Mouse (Mus musculus) adipocyte (in vitro differentiated cells): ENCODE measurements around the gene Zkscan1.
"Not testable (repeated sequence)": the region's sequence is repeated elsewhere in the genome, so short reads cannot be mapped to it uniquely, and the experiment has no call there.

Source experiments
- DNase-seq: peaks from one replicate; pipeline ENCODE4 v3.0.0-alpha.2; 2016; ENCODE audit warnings: low spot score

Zkscan1 gene

DNA sequence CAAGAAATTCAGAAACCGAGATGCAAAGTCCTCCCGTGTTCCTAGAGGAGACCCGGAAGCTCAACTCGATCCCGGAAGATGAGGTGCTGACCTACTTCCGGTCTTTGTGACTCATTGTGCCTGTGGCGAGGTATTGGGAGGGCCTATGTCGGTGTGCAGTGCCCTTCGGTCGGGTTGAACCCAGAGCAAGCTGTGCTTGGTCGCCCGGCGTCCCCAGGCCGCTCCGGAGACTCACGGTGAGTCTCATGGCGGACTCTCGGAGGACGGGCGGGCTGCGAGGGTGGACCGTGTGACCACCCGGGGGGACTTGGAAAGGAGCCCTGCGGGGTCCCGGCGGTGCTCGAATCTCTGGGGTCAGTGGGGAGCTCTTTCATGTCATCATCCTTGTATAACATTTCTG, at the start of gene Zkscan1:
Gene Zkscan1 (plus strand): TSS at position 89 of the 400 bp plus-strand sequence.
- DNase-seq = peak; percentile 97

DNA sequence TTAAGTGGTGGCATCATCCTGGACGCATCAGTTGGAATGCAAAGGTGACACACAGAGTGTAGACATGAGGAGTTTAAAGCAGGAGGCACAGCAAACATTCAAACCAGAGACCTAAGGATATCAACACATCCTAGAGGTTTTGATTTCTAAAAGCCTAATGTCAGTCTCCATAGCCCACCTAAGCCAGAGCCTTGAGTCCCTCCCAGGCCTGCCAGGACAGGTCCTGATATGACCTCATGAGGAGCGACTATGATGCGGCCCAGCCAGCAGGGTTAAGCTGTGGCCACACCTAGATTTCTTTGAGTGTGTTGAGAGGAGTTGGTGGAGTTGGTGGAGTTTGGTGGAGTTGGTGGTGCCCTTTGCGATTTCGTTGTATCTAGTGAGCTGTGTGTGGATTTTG, 32.0 kb upstream of the Zkscan1 start, which contains the start of gene Smok3c:
Gene Smok3c (plus strand): TSS at position 301 of the 400 bp plus-strand sequence.
- not testable (repeated sequence) for DNase-seq

DNA sequence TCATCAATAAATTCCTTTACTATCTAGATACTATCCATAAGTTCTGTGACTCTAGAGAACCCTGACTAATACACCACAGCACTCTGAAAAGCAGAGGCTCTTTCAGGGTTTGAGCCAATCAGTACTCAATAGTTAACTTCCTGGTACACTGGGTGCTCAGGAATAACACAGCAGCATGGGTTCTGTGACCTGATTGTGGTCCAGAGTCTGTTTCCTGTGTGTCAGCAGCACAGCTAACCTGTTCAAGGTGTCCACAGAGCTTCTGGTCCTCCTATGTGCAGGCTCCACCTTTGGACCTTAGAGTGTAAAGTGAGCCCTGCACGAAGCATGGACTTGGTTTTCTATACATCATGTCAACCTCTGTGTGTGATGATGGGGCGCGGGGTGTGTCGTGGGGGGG, 11.1 kb upstream of the Zkscan1 start:
- DNase-seq = no peak

DNA sequence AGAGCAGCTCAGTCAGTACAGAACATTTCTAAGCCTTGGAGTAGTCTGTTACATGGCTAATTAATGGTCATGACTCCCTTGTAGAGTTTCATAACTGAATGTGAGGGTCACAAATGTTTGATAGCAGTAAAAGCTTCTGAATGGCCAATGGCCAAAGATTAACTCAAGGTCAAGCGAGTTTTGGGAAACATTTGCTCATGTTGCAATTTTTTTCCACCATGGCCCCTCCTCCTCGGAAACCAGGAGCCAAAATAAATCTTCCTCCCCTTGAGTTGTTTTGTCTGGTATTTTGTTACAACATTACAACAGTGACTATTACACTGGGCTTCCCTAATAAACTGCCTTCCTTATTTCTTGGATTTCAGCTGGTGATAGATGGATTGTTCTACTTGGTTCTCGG, 9.2 kb upstream of the Zkscan1 start:
- DNase-seq = no peak

DNA sequence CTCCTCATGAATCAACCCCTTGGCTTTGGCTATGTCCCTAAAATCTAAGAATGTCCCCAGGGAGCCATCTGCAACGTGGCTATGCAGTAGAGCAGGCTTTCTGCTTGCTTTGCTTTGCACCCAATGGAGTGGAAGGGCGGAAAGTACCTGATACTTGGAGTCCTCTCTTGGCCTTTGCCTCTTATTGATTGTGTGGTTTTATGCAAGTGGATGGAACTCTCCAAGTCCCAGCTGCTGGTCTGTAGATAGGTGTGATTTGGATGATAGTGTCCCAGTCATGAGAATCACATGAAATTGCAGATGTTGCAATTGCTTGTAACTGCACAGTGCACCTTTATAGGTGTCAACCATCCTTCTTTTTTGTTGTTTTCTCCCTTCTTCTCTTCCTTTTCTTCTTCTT, 8.7 kb upstream of the Zkscan1 start:
- DNase-seq = no peak

DNA sequence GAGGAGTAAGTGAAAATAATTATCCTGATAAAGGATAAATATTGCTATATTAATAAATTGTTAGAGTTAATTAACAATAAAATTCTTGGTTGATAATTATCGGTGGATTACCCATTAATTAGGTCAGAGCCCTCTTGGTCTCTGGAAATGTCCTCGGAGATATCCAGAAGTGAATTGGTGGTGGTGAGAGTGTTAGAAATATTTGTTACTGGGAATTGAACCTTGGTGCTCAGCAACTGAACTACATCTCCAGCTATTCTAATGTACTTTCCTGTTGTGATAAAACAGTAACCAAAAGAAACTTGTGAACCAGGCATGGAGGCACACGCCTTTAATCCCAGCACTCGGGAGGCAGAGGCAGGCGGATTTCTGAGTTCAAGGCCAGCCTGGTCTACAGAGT, 4.4 kb upstream of the Zkscan1 start:
- no peak for DNase-seq

DNA sequence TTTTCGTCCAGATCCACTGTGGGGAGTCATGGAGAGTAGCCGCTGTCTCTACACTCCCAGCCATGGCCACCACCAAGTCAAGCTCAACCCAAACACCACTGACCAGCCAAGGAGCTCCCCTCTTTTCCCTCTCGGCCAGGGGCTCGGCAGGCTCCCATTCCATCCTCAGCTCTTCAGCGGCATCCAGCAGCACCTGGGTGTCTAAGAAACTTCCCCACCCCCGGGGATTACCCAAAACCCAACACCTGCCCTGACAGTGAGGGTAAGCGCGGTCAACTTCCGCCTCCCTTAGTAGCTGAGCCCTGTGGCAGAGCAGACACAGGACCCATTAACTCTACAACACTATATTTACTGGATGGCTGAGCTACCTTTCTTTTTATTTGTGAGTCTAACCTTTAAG, 3.4 kb upstream of the Zkscan1 start:
- no peak for DNase-seq

DNA sequence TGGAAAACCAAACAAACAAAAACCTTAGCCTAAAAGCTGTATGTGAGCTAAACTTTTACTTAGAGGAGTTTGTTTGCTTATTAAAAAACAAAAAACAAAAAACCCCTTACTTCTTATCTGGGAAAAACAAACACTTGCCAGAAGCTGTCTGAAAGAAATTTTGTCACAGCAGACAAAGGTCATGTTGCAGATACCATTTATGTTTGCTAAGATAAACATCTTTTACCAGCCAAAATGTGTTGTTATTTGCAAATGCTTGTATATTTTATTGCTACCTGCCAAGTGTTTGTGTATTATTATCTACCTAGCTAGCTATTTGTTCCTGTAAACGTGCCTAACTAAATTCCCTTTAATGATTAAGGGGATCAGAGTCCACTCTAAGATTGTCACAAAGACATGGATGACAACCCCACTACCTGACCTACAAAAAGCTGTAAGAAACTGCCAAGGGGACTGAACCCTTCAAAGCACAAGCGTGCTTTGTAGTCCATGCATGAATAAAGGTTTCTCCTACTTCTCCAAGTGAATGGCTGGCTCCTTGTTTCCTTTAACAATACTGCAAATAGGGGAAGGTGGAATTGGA, 1.5 kb upstream of the Zkscan1 start:
- no peak for DNase-seq

DNA sequence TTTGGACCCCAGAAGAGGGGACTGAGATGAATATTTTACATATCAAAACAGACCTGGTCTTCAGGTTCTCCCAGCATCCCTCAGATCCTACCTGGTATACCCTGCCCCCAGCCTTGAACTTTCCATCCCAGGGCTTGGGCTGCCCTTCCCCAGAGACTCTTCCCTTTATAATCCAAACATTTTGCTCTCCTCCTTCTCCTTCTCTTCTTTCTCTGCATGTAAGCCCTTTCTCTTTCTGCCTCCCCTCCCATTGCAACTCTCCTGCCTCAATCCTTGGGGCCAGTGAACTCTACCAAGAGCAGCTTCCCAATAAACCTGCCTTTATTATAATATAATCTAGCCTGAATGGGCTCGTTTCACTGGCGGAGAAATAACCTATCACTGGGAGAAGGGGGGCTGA, 948 bp upstream of the Zkscan1 start:
- DNase-seq = no peak

DNA sequence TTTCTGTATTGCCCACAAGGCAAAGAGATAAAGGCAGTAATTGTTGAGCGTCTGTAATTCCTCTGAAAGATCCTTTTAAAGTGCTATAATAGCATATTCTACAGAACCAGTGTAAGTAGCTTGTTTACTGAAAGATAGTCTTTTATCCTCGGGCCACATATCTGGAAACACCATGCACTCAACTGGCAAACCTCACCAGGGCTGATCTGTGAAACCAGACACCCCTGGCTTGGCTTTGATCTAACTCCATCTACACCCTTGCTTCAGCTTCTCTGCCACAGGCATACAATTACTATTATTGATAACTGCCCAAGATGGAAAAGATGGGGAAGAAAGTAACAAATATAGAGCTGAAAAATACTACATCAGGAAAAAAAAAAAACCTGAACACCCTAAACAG, 377 bp upstream of the Zkscan1 start:
- DNase-seq = no peak

DNA sequence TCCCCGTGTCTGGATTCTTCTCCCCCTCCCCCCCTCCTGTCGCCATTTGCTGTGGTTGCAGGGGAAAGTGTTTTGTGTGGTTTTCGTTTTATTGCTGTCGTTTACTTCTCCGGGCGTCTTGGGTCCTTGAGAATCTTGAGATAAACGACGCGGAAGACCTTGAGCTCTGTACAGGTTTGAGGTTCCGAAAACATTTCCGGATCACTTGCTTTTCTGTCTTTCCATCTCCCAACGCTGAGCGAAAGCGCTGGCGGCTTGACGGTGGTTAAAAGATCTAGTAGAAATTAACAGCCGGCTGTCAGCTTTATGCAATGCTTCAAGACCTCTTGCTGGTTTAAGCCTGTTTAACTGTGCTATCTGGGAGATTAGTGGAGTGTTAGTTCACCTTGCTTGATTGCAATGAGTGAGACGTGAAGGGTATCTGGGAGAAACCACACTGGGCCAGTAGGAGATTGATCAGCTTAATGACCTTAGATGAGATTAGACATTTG, 582 bp downstream of the Zkscan1 start:
- DNase-seq = peak; percentile 65

DNA sequence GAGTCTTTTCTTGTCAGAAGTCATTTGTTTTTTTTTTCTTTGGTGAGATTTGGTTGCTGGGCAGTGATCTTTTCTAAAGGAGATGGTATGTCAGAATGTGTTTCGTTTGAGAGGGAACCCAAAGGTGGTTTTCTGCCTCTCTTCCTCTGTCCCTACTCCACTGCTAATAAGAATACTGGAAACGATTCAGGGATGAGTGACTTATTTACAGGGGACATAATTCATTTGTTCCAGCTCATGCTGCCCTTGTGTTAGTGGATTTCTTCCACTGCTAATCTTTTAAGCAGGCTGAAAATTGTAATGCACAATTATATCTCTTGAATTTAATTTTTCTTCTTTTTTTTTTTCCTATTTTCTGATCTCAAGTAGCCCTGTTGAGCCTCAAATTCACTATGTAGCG, 2.0 kb downstream of the Zkscan1 start:
- no peak for DNase-seq

DNA sequence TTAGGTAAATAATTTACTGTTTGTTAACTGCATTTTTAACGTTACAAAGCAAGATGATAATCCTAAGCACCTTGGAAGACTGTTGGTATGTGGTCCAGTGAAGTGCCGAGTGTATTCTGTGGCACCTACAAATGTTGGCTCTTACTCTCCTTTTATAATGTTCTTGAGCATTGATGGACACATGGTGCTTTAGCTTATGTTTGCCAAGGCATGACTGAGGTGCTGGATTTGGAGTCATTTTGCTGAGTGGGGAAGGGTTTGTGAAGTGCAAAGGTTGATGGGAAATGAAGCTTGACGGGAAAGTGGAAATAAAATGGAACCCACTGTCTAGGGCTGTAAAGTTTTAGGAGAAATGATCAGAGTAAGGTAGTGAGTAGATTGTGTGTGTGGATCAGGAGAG, 3.5 kb downstream of the Zkscan1 start:
- no peak for DNase-seq

DNA sequence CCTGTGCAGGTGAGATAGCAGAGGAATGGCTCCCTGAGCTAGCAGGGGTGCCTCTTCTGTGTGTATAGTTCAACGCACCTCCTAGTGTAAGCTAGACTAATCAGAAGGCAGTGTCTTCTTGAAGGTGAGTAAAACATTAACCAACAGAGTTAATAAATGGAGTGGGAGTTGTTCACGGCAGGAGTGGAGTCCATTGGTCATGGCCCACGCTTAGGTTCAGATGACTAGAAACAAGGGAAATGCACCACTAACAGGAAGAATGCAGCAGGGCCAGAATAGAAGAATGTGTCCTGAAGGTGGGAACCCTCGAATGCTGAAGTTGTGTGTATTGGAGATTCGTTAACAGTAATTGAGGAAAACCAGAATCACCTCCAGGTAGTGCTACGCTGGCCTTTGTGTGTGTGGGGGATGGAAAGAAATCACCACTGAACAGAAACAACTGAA, 4.2 kb downstream of the Zkscan1 start:
- DNase-seq = no peak

DNA sequence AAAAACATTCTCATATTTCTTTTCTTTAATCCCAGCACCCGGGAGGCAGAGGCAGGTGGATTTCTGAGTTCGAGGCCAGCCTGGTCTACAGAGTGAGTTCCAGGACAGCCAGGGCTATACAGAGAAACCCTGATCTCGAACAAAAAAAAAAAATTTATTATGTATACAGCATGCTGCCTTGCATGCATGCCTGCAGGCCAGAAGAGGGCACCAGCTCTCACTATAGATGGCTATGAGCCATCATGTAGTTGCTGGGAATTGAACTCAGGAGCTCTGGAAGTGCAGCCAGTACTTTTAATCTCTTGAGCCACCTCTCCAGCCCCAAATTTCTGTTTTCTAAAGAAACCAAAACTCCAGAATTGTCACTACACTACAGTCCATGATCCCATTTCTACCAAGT, 5.4 kb downstream of the Zkscan1 start:
- peak; percentile 31 for DNase-seq

DNA sequence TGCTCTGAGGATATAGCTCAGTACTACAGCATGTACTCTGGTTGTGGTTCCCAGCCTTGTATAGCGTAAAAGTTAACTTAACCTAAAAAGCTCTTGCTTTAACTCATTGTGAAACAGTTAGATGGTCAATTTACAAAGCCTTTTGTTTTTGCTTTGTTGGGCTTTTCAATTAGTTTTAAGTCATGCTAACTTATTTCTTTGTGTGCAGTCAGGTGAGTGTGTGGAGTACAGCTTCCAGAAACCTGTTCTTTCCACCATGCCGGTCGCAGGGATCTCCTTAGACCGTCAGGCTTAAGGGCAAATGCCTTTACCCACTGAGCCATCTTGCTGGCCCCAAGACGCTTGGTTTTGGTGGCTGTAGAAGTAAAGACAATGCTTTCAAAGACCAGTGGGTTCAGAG, 5.9 kb downstream of the Zkscan1 start:
- DNase-seq = no peak

DNA sequence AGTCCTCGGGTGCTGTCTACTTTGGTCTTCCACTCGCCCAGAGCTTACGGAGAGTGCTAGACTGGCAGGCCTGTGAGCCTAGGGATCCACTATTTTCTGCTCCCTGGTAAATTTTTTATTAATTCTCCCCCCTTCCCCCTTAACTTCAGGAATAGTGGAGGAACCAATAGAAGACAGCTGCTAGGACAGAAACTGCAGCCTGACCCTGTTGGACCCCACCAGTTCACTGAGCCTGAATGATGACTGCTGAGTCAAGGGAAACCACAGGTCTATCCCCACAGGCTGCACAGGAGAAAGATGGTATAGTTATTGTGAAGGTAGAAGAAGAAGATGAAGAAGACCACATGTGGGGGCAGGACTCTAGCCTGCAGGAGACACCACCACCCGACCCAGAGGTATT, 7.9 kb downstream of the Zkscan1 start:
- no peak for DNase-seq

DNA sequence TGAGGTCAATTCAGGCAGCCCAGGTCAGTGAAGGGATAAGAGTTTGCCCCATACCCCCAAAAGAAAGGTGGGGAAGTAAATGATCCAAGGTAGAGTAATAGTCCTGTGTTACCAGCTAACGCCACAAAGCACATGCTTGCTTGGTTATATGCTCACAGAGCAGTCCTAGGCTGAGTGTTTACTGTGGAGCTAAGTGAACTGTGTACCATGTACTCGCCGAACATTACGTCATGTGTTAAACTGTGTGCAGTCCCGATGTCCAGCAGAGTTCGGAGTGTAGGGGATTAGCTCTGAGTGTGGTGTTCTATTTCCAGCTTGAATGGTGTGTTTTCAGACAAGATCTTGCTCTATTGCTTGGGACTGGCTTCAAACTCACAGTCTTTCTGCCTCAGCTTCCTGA, 9.6 kb downstream of the Zkscan1 start:
- DNase-seq = no peak

DNA sequence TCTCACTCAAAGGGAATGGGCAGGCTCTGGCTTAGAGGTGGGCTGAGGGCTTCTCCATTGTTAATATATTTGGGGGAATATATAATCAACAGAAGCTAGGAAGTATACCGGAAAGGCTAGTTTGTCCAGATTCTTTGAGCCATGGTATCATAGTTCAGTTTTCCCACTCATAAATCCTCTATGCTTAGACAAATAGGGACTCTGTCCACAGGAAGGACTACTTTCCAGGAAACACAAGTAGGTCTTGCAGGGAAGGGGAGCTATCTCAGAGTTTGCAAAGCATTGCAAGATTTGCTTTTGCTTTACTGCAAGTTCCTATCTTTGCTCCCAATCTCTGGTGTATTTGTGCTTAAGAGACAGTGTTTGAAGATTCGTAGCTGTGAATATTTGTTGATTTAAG, 20.1 kb downstream of the Zkscan1 start:
- DNase-seq = no peak

DNA sequence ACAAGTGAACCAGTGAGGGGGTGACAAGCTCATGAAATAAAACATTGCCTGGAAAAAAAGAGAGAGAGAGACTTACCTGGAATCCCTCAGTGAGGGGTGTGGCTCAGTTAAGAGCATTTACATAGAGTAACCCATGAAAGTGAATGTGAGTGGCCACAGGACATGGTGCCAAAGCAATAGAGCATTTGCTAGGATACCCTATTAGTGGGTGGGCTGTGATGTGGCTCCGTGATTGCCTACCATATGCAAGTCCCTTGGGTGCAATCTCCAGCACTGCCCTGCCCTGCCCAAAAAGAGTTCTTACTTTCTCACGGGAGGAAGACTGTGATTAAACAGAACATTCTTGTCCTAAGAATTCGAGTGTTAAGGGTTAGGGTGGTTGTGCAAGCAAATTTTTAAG, 22.2 kb downstream of the Zkscan1 start:
- DNase-seq = no peak

DNA sequence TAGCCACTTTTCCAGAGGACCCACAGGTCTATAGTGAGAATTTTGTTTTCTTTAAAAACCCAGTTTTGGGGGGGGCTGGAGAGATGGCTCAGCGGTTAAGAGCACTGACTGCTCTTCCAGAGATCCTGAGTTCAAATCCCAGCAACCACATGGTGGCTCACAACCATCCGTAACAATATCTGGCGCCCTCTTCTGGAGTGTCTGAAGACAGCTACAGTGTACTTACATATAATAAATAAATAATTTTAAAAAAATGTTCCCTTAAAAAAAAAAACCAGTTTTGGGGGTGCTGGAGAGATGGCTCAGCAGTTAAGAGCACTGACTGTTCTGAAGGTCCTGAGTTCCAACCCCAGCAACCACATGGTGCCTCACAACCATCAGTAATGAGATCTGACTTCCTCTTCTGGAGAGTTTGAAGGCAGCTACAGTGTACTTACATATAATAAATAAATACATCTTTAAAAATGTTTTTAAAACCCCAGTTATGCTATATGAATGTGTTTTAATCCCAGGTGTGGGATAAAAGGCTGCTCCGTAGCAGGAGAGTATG, 25.0 kb downstream of the Zkscan1 start:
- DNase-seq = not testable (repeated sequence)

DNA sequence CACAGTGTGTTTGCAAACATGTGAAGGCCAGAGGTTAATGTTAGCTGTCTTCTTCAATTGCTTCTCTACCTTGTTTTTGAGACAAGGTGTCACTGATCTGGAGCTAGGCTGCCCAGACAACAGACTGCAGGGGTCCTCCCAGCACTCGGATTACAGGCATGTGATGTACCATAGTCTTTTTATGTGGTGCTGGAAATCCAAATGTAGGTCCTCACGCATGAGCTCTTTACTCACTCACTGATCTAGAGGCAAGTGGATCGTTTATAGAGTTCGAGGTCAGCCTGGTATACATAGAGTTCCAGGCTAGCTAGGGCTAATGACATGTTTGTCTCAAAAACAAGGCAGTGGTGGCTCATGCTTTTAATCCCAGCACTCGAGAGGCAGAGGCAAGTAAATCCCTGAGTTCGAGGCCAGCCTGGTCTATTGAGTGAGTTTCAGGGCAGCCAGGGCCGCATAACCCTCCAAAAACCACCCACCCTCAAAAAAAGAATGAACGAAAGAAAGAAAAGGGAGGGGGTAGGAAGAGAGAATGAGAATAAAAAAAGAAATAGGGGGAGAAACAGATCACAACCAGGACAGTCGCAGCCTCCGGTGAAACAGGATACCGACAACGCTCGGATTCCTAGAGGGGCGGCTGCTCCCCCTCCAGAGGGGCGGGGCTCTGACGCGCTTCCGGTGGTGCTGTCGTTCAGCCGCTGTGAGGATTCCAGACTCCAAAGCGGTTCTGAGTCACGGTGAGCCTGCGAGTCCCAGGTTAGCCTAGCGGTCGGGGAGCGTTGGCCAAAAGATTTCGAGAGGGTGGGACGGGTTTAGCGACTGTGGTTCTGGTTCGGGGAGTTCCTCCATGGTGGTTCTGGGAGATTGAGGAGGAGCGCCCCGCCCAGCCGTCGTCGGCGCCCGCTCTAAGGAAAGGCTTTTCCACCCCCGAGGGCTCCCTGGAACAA, 31.6 kb downstream of the Zkscan1 start, which contains the start of gene Zscan21:
Gene Zscan21 (plus strand): TSS at position 649 of the 944 bp plus-strand sequence.
- peak; percentile 93 for DNase-seq
